Mouse (Mus musculus) left cerebral cortex, adult 2 months (tissue): ENCODE data around the gene Fhit. TPM values are rescaled to one million over a fixed set of nuclear protein-coding genes. Genes with fewer than 3 reads are reported as not detected.

Experiments used
- DNase-seq, 2 experiments: peaks; one replicate each; pipeline ENCODE4 v3.0.0; 2021 to 2022; ENCODE audit warnings: low spot score in 2 of 2, mixed read lengths in 1 of 2; ENCODE audit errors: extremely low spot score in 1 of 2
- H3K27ac ChIP-seq: fragments of 200-600 bp; 2 replicates; pipeline ENCODE4 v1.8.1; 2022
- H3K4me3 ChIP-seq: fragments of 200-600 bp; 2 replicates; pipeline ENCODE4 v1.8.1; 2022
- CTCF ChIP-seq: fragments of 200-600 bp; IDR thresholded peaks from 2 replicates; pipeline ENCODE4 v1.8.1; 2022; ENCODE audit warnings: antibody characterized with exemption, mild to moderate bottlenecking, moderate library complexity
- intact Hi-C: fragments of 180-260 bp; cut with DNase I; formaldehyde crosslinking; loops from one replicate; pipeline ENCODE4 v1.15.1; 2025
- total RNA-seq, 2 experiments: library from RNA; stranded (reverse); gene quantifications; 2 replicates each; pipeline ENCODE4 v1.2.3; 2021

Fhit gene
- total RNA-seq, 2 experiments from 2014 or later: 6.0 to 7.5 TPM

- intact Hi-C loops: no loop called here
- Histone ChIP-seq H3K27ac (no peak overlapping the region), H3K4me3 (no peak overlapping the region)
- DNase-seq: no peak
- no peak for TF ChIP-seq CTCF
These were observed 716.5 kb downstream of the Fhit start for GRCm38 (mm10) chr14:10445360-10445759.

- intact Hi-C loops: no loop called here
- DNase-seq: no peak
- no peak overlapping the region for H3K4me3 ChIP-seq
- TF ChIP-seq CTCF: no peak
- H3K27ac ChIP-seq: no peak overlapping the region
These were observed 722.7 kb downstream of the Fhit start for GRCm38 (mm10) chr14:10439007-10439749.

- intact Hi-C loops: no loop called here
- no peak for DNase-seq
- TF ChIP-seq CTCF: no peak
- Histone ChIP-seq H3K4me3 (no peak overlapping the region), H3K27ac (no peak overlapping the region)
These were observed 725.6 kb downstream of the Fhit start for GRCm38 (mm10) chr14:10436193-10436592.

- TF ChIP-seq CTCF: no peak
- H3K27ac ChIP-seq: no peak overlapping the region
- no peak overlapping the region for H3K4me3 ChIP-seq
- DNase-seq: no peak
- intact Hi-C loops: no loop called here
These were observed 729.3 kb downstream of the Fhit start for GRCm38 (mm10) chr14:10432502-10432901.

- Histone ChIP-seq H3K27ac (no peak overlapping the region), H3K4me3 (no peak overlapping the region)
- intact Hi-C loops: no loop called here
- no peak for TF ChIP-seq CTCF
- DNase-seq: no peak
These were observed 731.3 kb downstream of the Fhit start for GRCm38 (mm10) chr14:10430396-10431000.

- DNase-seq: no peak
- intact Hi-C loops: no loop called here
- no peak for TF ChIP-seq CTCF
- no peak overlapping the region for H3K4me3 ChIP-seq
- no peak overlapping the region for H3K27ac ChIP-seq
These were observed 738.3 kb downstream of the Fhit start for GRCm38 (mm10) chr14:10423499-10423898.

DNA sequence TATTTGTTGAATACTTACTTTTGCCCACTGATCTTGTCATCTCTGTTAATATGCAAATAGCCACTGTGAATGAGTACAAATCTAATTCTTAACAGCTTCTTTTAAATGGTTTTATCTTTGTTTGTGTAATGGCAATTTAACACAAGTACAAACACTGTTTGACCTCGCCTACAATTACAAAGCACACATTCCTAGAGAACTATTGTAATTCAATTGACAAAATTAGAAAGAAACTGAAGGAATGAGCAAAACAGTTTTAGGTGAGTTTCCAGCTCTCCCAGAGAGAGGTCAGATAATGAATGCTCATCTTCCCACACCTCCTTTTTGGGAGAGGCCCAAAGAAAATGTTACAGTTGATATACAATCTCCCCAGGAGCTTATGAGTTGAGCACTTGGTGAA is 739.6 kb downstream of the Fhit start:
- H3K4me3 ChIP-seq: no peak overlapping the region
- no peak for TF ChIP-seq CTCF
- no peak overlapping the region for H3K27ac ChIP-seq
- intact Hi-C loops: no loop called here
- no peak for DNase-seq

- Histone ChIP-seq H3K4me3 (no peak overlapping the region), H3K27ac (no peak overlapping the region)
- no peak for TF ChIP-seq CTCF
- DNase-seq: no peak
- intact Hi-C loops: loop anchor here (10.0 kb wide), 1 partner anchor 60 kb away; no protein-coding TSS in a partner anchor
These were observed 746.8 kb downstream of the Fhit start for GRCm38 (mm10) chr14:10415068-10415467.

GRCm38 (mm10) chr14:10409306-10409962 is 752.4 kb downstream of the Fhit start:
- intact Hi-C loops: no loop called here
- DNase-seq: no peak
- TF ChIP-seq CTCF: no peak
- Histone ChIP-seq H3K27ac (no peak overlapping the region), H3K4me3 (no peak overlapping the region)

- no peak for DNase-seq
- intact Hi-C loops: no loop called here
- Histone ChIP-seq H3K27ac (no peak overlapping the region), H3K4me3 (no peak overlapping the region)
- TF ChIP-seq CTCF: no peak
These were observed 756.5 kb downstream of the Fhit start for GRCm38 (mm10) chr14:10405346-10405745.

DNA sequence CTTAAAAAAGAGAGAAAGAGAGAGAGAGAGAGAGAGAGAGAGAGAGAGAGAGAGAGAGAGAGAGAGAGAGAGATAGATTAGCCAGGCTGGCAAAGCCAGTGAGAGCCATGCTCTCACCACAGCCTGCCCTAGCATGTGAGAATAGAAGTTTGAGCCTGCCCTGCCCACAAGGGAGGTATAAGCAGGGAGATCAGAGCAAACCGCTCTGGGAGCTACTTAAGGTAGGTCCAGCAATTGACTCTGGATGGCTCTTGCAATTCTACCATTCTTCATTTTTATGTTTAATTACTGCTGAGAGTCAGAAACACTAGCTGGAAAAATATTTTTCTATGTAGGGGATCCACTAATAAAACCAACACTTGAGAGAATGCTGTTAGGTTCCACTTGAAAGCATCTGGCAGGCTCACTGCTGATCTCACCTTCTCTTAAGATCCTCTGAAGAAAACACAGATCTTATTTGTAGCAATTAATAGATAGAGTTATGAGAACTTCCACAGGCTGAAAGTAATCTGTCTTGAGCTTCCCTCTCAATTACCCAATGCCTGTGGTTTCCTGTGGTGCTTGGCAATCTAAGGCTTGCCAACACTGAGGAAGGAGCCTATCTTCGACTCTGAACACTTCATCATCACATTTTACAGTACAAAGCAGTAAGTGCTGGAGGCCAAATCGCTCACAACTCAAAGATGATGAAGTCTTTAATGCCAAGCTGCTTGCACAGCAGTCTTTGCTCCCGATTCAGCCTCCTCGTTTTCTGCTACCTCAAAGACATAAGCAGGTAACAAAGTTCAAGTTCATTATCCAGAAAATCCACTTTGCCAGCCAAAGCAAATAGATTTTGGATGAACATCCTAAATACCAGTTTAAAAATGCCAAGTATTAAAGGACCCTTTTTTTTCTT is 793.8 kb downstream of the Fhit start:
- TF ChIP-seq CTCF: no peak
- no peak overlapping the region for H3K4me3 ChIP-seq
- intact Hi-C loops: no loop called here
- no peak overlapping the region for H3K27ac ChIP-seq
- DNase-seq: no peak
